In the genomic region with DNA sequence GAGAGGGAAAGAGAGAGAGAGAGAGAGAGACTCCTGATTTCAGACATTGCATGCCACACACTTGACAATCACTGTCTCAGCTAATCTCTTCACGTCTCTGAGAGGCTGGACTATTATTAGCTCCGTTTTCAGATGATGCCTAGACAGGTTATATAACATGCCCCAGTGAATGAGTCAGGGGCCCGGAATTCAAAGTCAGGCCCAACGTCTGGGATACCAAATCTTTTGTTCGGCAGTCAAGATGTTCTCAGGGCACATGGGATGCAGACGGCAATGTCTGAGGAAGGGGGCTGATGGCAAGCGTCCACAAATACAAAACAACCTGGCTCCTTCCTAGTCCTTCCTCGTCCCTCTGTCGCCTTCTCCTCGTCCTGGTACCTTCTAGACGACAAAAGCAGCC, we compare ENCODE assay signal across 13 mouse cellular contexts. TPM values are rescaled to one million over a fixed set of nuclear protein-coding genes. Genes with fewer than 3 reads are reported as not detected.
DNase-seq lines count a peak whose midpoint lies in the region; ATAC-seq and TF ChIP-seq lines count a peak whose summit lies in the region.
"Had no signal": no experiment of that assay in that cellular context is flagged by ENCODE, and none has a peak within 500 bp of the region (broad histone marks: within the 10 kb centered on the region; RNA-seq: fewer than 3 reads in every experiment).

No protein-coding gene starts in this region.

- H3K27ac ChIP-seq in heart, embryonic 12.5 days (ENCODE audit: poor library complexity, severe bottlenecking): peak overlapping the region; percentile 21; the same call in 1 of the 2 replicates
- no peak overlapping the region for H3K27ac ChIP-seq in midbrain, postnatal 0 days (ENCODE audit: low read depth, low read length)
- no peak overlapping the region for H3K27ac ChIP-seq in midbrain, embryonic 13.5 days
- H3K27ac ChIP-seq: forebrain, embryonic 12.5 days; hindbrain, embryonic 15.5 days had no signal

- peak overlapping the region; percentile 19 for H3K4me2 ChIP-seq in heart, embryonic 12.5 days
- H3K4me2 ChIP-seq in midbrain, postnatal 0 days (ENCODE audit: low read depth, low read length, poor library complexity, severe bottlenecking): no peak overlapping the region
- H3K4me2 ChIP-seq in midbrain, embryonic 13.5 days (replicated peaks): no peak overlapping the region
- peak overlapping the region; percentile 60 for H3K4me2 ChIP-seq in myocyte (ENCODE audit: low read depth)
- H3K4me2 ChIP-seq: forebrain, embryonic 12.5 days; hindbrain, embryonic 15.5 days; liver, embryonic 11.5 days had no signal

- no peaks in the 10 kb centered on the region for H3K79me2 ChIP-seq in myocyte (ENCODE audit: control insufficient read depth, insufficient read depth)

- ATAC-seq in heart, embryonic 12.5 days (ENCODE audit: insufficient number of reproducible peaks, low FRiP score): no peak
- no peak for ATAC-seq in midbrain, postnatal 0 days (ENCODE audit: low FRiP score)
- ATAC-seq in midbrain, embryonic 13.5 days: no peak

- no peak overlapping the region for H3K9ac ChIP-seq in heart, embryonic 12.5 days
- H3K9ac ChIP-seq in midbrain, postnatal 0 days (replicated peaks; ENCODE audit: low read length, poor library complexity, severe bottlenecking): no peak overlapping the region
- no peak overlapping the region for H3K9ac ChIP-seq in midbrain, embryonic 13.5 days (replicated peaks)
- H3K9ac ChIP-seq: forebrain, embryonic 12.5 days; hindbrain, embryonic 15.5 days had no signal

- no peak for TF ChIP-seq CTCF in midbrain, postnatal 0 days (IDR thresholded peaks at IDR 0.05)

- TF ChIP-seq POLR2A in myocyte (IDR thresholded peaks at IDR 0.05; ENCODE audit: insufficient read length, low read depth): no peak

- H3ac ChIP-seq in myocyte (ENCODE audit: control insufficient read depth, insufficient read length): no peak overlapping the region

- intact Hi-C loops in heart, postnatal 14 days (cut with DNase I): no loop called here

- H3K9me3 ChIP-seq in heart, embryonic 12.5 days (replicated peaks): peaks cover 15% of the 10 kb centered on the region
- H3K9me3 ChIP-seq in midbrain, postnatal 0 days (ENCODE audit: low read length): 0 out of 2 replicates have a peak, but pooled peaks cover 4% of the 10 kb centered on the region
- peaks cover 18% of the 10 kb centered on the region for H3K9me3 ChIP-seq in midbrain, embryonic 13.5 days

- peak; percentile 51 to 56 for DNase-seq in adrenal gland, adult (ENCODE audit: inconsistent age in 2 of 2, low spot score in 1 of 2)
- no peak for DNase-seq in adrenal gland, adult 8-10 months
- DNase-seq in heart, postnatal 14 days: no peak
- DNase-seq in midbrain, postnatal 0 days (ENCODE audit: low spot score): peak; percentile 19
- DNase-seq in thymus, postnatal 4 days: no peak
- DNase-seq: gastrocnemius, postnatal 14 days had no signal

- H3K27me3 ChIP-seq in heart, embryonic 12.5 days (replicated peaks): no peaks in the 10 kb centered on the region
- H3K27me3 ChIP-seq in midbrain, postnatal 0 days (ENCODE audit: insufficient read depth, low read length): no peaks in the 10 kb centered on the region
- no peaks in the 10 kb centered on the region for H3K27me3 ChIP-seq in midbrain, embryonic 13.5 days
- no peaks in the 10 kb centered on the region for H3K27me3 ChIP-seq in myocyte (ENCODE audit: control insufficient read depth, insufficient read depth, insufficient read length)
- H3K27me3 ChIP-seq: forebrain, embryonic 12.5 days; hindbrain, embryonic 15.5 days had no signal

- peaks cover 8% of the 10 kb centered on the region for H3K4me1 ChIP-seq in heart, embryonic 12.5 days (replicated peaks)
- H3K4me1 ChIP-seq in midbrain, postnatal 0 days (ENCODE audit: insufficient read depth, low read length): no peaks in the 10 kb centered on the region
- H3K4me1 ChIP-seq in midbrain, embryonic 13.5 days (replicated peaks): 0 out of 2 replicates have a peak, but pooled peaks cover 3% of the 10 kb centered on the region
- H3K4me1 ChIP-seq: forebrain, embryonic 12.5 days; hindbrain, embryonic 15.5 days had no signal

- WGBS in heart, embryonic 12.5 days: 37% methylated on average over 11 of the region's 11 CpGs
- 65% methylated on average over 11 of the region's 11 CpGs for WGBS in midbrain, postnatal 0 days
- 73% methylated on average over 11 of the region's 11 CpGs for WGBS in midbrain, embryonic 13.5 days

- H3K36me3 ChIP-seq in heart, embryonic 12.5 days: no peaks in the 10 kb centered on the region
- no peaks in the 10 kb centered on the region for H3K36me3 ChIP-seq in midbrain, postnatal 0 days (ENCODE audit: insufficient read depth, low read length)
- no peaks in the 10 kb centered on the region for H3K36me3 ChIP-seq in midbrain, embryonic 13.5 days
- no peaks in the 10 kb centered on the region for H3K36me3 ChIP-seq in myocyte (ENCODE audit: control insufficient read depth, insufficient read depth)
- H3K36me3 ChIP-seq: forebrain, embryonic 12.5 days had no signal

- H3K4me3 ChIP-seq in heart, embryonic 12.5 days: no peak overlapping the region
- no peak overlapping the region for H3K4me3 ChIP-seq in midbrain, postnatal 0 days (ENCODE audit: low read depth, low read length)
- no peak overlapping the region for H3K4me3 ChIP-seq in midbrain, embryonic 13.5 days (replicated peaks)
- no peak overlapping the region for H3K4me3 ChIP-seq in myocyte
- H3K4me3 ChIP-seq: forebrain, embryonic 12.5 days; hindbrain, embryonic 15.5 days had no signal

TF ChIP-seq in myocyte, 11 proteins besides CTCF, POLR2A, EP300 and RAD21:
- TF ChIP-seq CEBPB (IDR thresholded peaks at IDR 0.05; ENCODE audit: insufficient read depth, poor library complexity, severe bottlenecking): no peak
- no peak for TF ChIP-seq TCF12 (IDR thresholded peaks at IDR 0.05; ENCODE audit: insufficient read depth, poor library complexity, severe bottlenecking)
- TF ChIP-seq POLR2AphosphoS2 (IDR thresholded peaks at IDR 0.05; ENCODE audit: insufficient read length, low read depth): no peak
- TF ChIP-seq MYOG (IDR thresholded peaks at IDR 0.05; ENCODE audit: control insufficient read depth in 1 of 3, insufficient read depth in 1 of 3, insufficient read length in 2 of 3, low read depth in 2 of 3): no peak
- TF ChIP-seq TCF3 (IDR thresholded peaks at IDR 0.05; ENCODE audit: insufficient read length, low read depth): no peak
- no peak for TF ChIP-seq E2F4 (IDR thresholded peaks at IDR 0.05; ENCODE audit: insufficient read depth)
- TF ChIP-seq REST (IDR thresholded peaks at IDR 0.05; ENCODE audit: insufficient read depth, insufficient read length): no peak
- no peak for TF ChIP-seq USF1 (IDR thresholded peaks at IDR 0.05; ENCODE audit: low read depth)
- TF ChIP-seq SRF (IDR thresholded peaks at IDR 0.05; ENCODE audit: control insufficient read depth, insufficient read length, low read depth): no peak
- TF ChIP-seq MYOD1 (IDR thresholded peaks at IDR 0.05; ENCODE audit: control insufficient read depth in 1 of 3, insufficient read length in 2 of 3, low read depth in 2 of 3): no peak
- no peak for TF ChIP-seq MAX (IDR thresholded peaks at IDR 0.05; ENCODE audit: low read depth)

RNA-seq across cellular contexts. Expression of a gene that starts 45.3 kb away (rescaled TPM):
- total RNA-seq in adrenal gland, adult 8-10 months (2022): under 1 TPM in 1 of 4 experiments, not detected in 3; 0.35 TPM
- polyA plus RNA-seq in heart, embryonic 12.5 days (2016; fragmentation: Nextera tagmentation; extraction: Ambion mirVana): 9.9 and 11.3 TPM in 2 replicates
- under 1 TPM; 0.53 to 0.59 TPM for total RNA-seq in heart, postnatal 14 days (2021)
- 2.0 and 3.8 TPM in 2 replicates for total RNA-seq in midbrain, postnatal 0 days (2014; rRNA removed)
- polyA plus RNA-seq in midbrain, postnatal 0 days (2015; fragmentation: Nextera tagmentation; extraction: Ambion mirVana): 3.2 and 4.0 TPM in 2 replicates
- polyA plus RNA-seq in midbrain, embryonic 13.5 days (2015; fragmentation: Nextera tagmentation; extraction: Ambion mirVana): 1.0 and 1.2 TPM in 2 replicates
- polyA plus RNA-seq in myocyte (2012; fragmentation: generic; extraction: Trizol): 0.55 TPM
- total RNA-seq: common myeloid progenitor, adult 5-6 weeks had no signal

RNA-seq across cellular contexts. Expression of a gene that starts 55.4 kb away (rescaled TPM):
- 10 to 100 TPM in 2 of 4 experiments, 1 to 10 TPM in 2; 6.8 to 19.5 (median 11.7) TPM for total RNA-seq in adrenal gland, adult 8-10 months (2022)
- polyA plus RNA-seq in heart, embryonic 12.5 days (2016; fragmentation: Nextera tagmentation; extraction: Ambion mirVana): 2.9 and 3.4 TPM in 2 replicates
- 1 to 10 TPM; 3.9 to 4.0 TPM for total RNA-seq in heart, postnatal 14 days (2021)
- total RNA-seq in midbrain, postnatal 0 days (2014; rRNA removed): 214 and 215 TPM in 2 replicates
- polyA plus RNA-seq in midbrain, postnatal 0 days (2015; fragmentation: Nextera tagmentation; extraction: Ambion mirVana): 63.2 and 65.9 TPM in 2 replicates
- polyA plus RNA-seq in midbrain, embryonic 13.5 days (2015; fragmentation: Nextera tagmentation; extraction: Ambion mirVana): 41.2 and 41.8 TPM in 2 replicates
- 2.9 TPM for polyA plus RNA-seq in myocyte (2012; fragmentation: generic; extraction: Trizol)

Comparison
In these comparisons a context has a peak if more than half of its experiments do, and no peak if none do; other contexts are left out.
1. DNase-seq: peak in adrenal gland, adult (2 of 2) and midbrain, postnatal 0 days (single experiment); none in adrenal gland, adult 8-10 months (single experiment), heart, postnatal 14 days (0 of 2) and thymus, postnatal 4 days (single experiment).
2. H3K4me2 ChIP-seq: peak in heart, embryonic 12.5 days (single experiment) and myocyte (single experiment); none in midbrain, postnatal 0 days (single experiment) and midbrain, embryonic 13.5 days (single experiment).